Comparison of ENCODE assay signal across 18 mouse cellular contexts in the genomic region with DNA sequence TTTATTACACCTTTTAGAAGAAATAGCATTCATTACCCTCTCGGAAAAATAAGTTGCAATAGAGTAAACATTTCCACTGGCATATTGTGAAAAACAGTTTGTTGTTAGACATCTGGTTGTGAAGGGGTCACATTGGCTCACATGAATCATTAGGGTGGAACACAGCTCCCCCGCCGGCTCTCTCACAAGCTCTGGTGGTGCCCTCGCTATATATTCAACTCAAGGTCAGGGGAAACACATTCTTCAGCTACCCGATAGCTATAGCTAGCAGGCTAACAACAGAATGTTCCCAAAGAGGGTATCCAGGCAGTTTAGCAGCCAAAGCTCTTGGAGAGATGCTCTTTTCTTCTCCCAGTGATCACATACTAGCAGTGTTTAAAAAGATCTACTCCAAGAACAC.
DNase-seq lines count a peak whose midpoint lies in the region; ATAC-seq and TF ChIP-seq lines count a peak whose summit lies in the region.
"Had no signal": no experiment of that assay in that cellular context is flagged by ENCODE, and none has a peak within 500 bp of the region (broad histone marks: within the 10 kb centered on the region; RNA-seq: fewer than 3 reads in every experiment).

No protein-coding gene starts in this region.

- WGBS in heart, postnatal 0 days: 35% methylated on average over 5 of the region's 5 CpGs
- 62% methylated on average over 5 of the region's 5 CpGs for whole genome bisulfite sequencing in heart, embryonic 10.5 days
- 26% methylated on average over 5 of the region's 5 CpGs for WGBS in lung, embryonic 14.5 days
- whole genome bisulfite sequencing in olfactory bulb, adult 2 months: 29% methylated on average over 5 of the region's 5 CpGs

- H3K27me3 ChIP-seq in heart, postnatal 0 days (ENCODE audit: control insufficient read depth, insufficient read depth, low read length): no peaks in the 10 kb centered on the region
- H3K27me3 ChIP-seq in heart, embryonic 10.5 days (ENCODE audit: insufficient read depth, poor library complexity, severe bottlenecking): no peaks in the 10 kb centered on the region
- no peaks in the 10 kb centered on the region for H3K27me3 ChIP-seq in lung, embryonic 14.5 days (ENCODE audit: insufficient read depth, low read length)
- H3K27me3 ChIP-seq: forebrain, embryonic 12.5 days; hindbrain, embryonic 15.5 days; midbrain, embryonic 15.5 days had no signal

- H3K4me3 ChIP-seq in heart, postnatal 0 days (ENCODE audit: low read depth, low read length): no peak overlapping the region
- H3K4me3 ChIP-seq in heart, embryonic 10.5 days: no peak overlapping the region
- no peak overlapping the region for H3K4me3 ChIP-seq in lung, embryonic 14.5 days (ENCODE audit: low read depth, low read length)
- H3K4me3 ChIP-seq in olfactory bulb, adult 2 months (ENCODE audit: insufficient read depth, low read depth, low read length): no peak overlapping the region
- H3K4me3 ChIP-seq: forebrain, embryonic 12.5 days; hindbrain, embryonic 15.5 days; midbrain, embryonic 15.5 days had no signal

- peak overlapping the region; percentile 67 for H3K27ac ChIP-seq in heart, postnatal 0 days (ENCODE audit: low read depth)
- no peak overlapping the region for H3K27ac ChIP-seq in heart, embryonic 10.5 days
- no peak overlapping the region for H3K27ac ChIP-seq in lung, embryonic 14.5 days (ENCODE audit: low read depth)
- H3K27ac ChIP-seq in olfactory bulb, adult 2 months (ENCODE audit: insufficient read depth, low read depth, low read length): peak overlapping the region; percentile 64; the same call in 1 of the 2 replicates
- H3K27ac ChIP-seq: forebrain, embryonic 12.5 days; hindbrain, embryonic 15.5 days; macrophage; midbrain, embryonic 15.5 days had no signal

- no peak for TF ChIP-seq POLR2A in olfactory bulb, adult 2 months (IDR thresholded peaks at IDR 0.05; ENCODE audit: insufficient read depth, low read depth, low read length)

- DNase-seq in heart, postnatal 0 days (ENCODE audit: low spot score): peak; percentile 41
- no peak for DNase-seq in heart, embryonic 10.5 days (ENCODE audit: low spot score)
- peak; percentile 19 for DNase-seq in lung, embryonic 14.5 days
- no peak for DNase-seq in lung, postnatal 14 days
- peak; percentile 10 for DNase-seq in ZHBTc4 (ENCODE audit: low read depth, low spot score)
- no peak for DNase-seq in left cerebral cortex, adult 9 months (ENCODE audit: low spot score in 2 of 2)
- DNase-seq: cerebellum, adult 9-10 months; gastrocnemius, postnatal 14 days; kidney, adult 11 months; layer of hippocampus, postnatal 36 days; liver; liver, postnatal 0 days; right cerebral cortex, postnatal 4 days had no signal

- peak; percentile 64 for ATAC-seq in heart, postnatal 0 days (ENCODE audit: insufficient read depth, low read depth)
- no peak for ATAC-seq in lung, embryonic 14.5 days (ENCODE audit: insufficient read depth)
- ATAC-seq: liver, postnatal 0 days; midbrain, embryonic 15.5 days had no signal

- H3K9me3 ChIP-seq in heart, postnatal 0 days (replicated peaks; ENCODE audit: control insufficient read depth, low read length): no peaks in the 10 kb centered on the region
- H3K9me3 ChIP-seq in heart, embryonic 10.5 days: no peaks in the 10 kb centered on the region
- no peaks in the 10 kb centered on the region for H3K9me3 ChIP-seq in lung, embryonic 14.5 days (ENCODE audit: low read depth, low read length)
- H3K9me3 ChIP-seq: hindbrain, embryonic 15.5 days; midbrain, embryonic 15.5 days had no signal

- H3K9ac ChIP-seq in heart, postnatal 0 days (replicated peaks; ENCODE audit: low read depth, low read length): no peak overlapping the region
- no peak overlapping the region for H3K9ac ChIP-seq in lung, embryonic 14.5 days
- H3K9ac ChIP-seq: forebrain, embryonic 12.5 days; hindbrain, embryonic 15.5 days; liver, postnatal 0 days; midbrain, embryonic 15.5 days had no signal

- peaks cover 5% of the 10 kb centered on the region; the same call in 1 of the 2 replicates for H3K4me1 ChIP-seq in heart, postnatal 0 days (ENCODE audit: control insufficient read depth, insufficient read depth)
- no peaks in the 10 kb centered on the region; the same call in 1 of the 2 replicates for H3K4me1 ChIP-seq in heart, embryonic 10.5 days
- H3K4me1 ChIP-seq in lung, embryonic 14.5 days (ENCODE audit: insufficient read depth): no peaks in the 10 kb centered on the region
- H3K4me1 ChIP-seq in olfactory bulb, adult 2 months (ENCODE audit: control insufficient read depth, insufficient read depth, low read length): peaks cover 5% of the 10 kb centered on the region; the same call in 1 of the 2 replicates
- H3K4me1 ChIP-seq: forebrain, embryonic 12.5 days had no signal

- H3K36me3 ChIP-seq in heart, postnatal 0 days (replicated peaks; ENCODE audit: control insufficient read depth, insufficient read depth, low read length): no peaks in the 10 kb centered on the region
- H3K36me3 ChIP-seq in heart, embryonic 10.5 days: no peaks in the 10 kb centered on the region
- H3K36me3 ChIP-seq in lung, embryonic 14.5 days (ENCODE audit: insufficient read depth): no peaks in the 10 kb centered on the region
- H3K36me3 ChIP-seq: forebrain, embryonic 12.5 days; midbrain, embryonic 15.5 days had no signal

- no peak overlapping the region for H3K4me2 ChIP-seq in heart, postnatal 0 days (ENCODE audit: low read depth, low read length)
- no peak overlapping the region for H3K4me2 ChIP-seq in lung, embryonic 14.5 days
- H3K4me2 ChIP-seq: forebrain, embryonic 12.5 days; hindbrain, embryonic 15.5 days; midbrain, embryonic 15.5 days had no signal

- TF ChIP-seq CTCF in heart, postnatal 0 days (IDR thresholded peaks at IDR 0.05; ENCODE audit: low read depth): no peak
- TF ChIP-seq CTCF in lung, embryonic 14.5 days (IDR thresholded peaks at IDR 0.05; ENCODE audit: low read depth): no peak
- no peak for TF ChIP-seq CTCF in olfactory bulb, adult 2 months (IDR thresholded peaks at IDR 0.05; ENCODE audit: insufficient read depth, low read depth, low read length)

- no peak for TF ChIP-seq EP300 in heart, postnatal 0 days (IDR thresholded peaks at IDR 0.05; ENCODE audit: low read depth)

Comparison
In these comparisons a context has a peak if more than half of its experiments do, and no peak if none do; other contexts are left out.
1. DNase-seq: peak in heart, postnatal 0 days (single experiment), lung, embryonic 14.5 days (single experiment) and ZHBTc4 (single experiment); none in heart, embryonic 10.5 days (single experiment), lung, postnatal 14 days (single experiment) and left cerebral cortex, adult 9 months (0 of 2).
2. H3K27ac ChIP-seq: peak in heart, postnatal 0 days (single experiment) and olfactory bulb, adult 2 months (single experiment); none in heart, embryonic 10.5 days (single experiment) and lung, embryonic 14.5 days (single experiment).